Mouse (Mus musculus) liver, adult 2 months (tissue): ENCODE measurements around the gene Synpo2. TPM values are rescaled to one million over a fixed set of nuclear protein-coding genes. Genes with fewer than 3 reads are reported as not detected.

Experiments used
- DNase-seq: peaks from one replicate; pipeline ENCODE4 v3.0.0-alpha.2; 2011; ENCODE audit warnings: low read depth, low spot score; ENCODE audit errors: extremely low read depth
- H3K27ac ChIP-seq: fragments of 200-500 bp; replicated peaks from 2 replicates; pipeline ENCODE4 v1.5.1; 2012; ENCODE audit warnings: low read depth, mild to moderate bottlenecking, control low read depth, inconsistent platforms, low read length; ENCODE audit not compliant: insufficient read depth
- H3K27me3 ChIP-seq: fragments of 200-500 bp; 2 replicates; pipeline ENCODE4 v1.6.1; 2012; ENCODE audit warnings: mild to moderate bottlenecking, moderate library complexity, low read length, inconsistent platforms; ENCODE audit not compliant: control insufficient read depth, insufficient read depth
- H3K36me3 ChIP-seq: fragments of 200-500 bp; 2 replicates; pipeline ENCODE4 v1.6.1; 2012; ENCODE audit warnings: low read length, inconsistent platforms; ENCODE audit not compliant: control insufficient read depth, insufficient read depth
- H3K4me1 ChIP-seq: fragments of 200-500 bp; 2 replicates; pipeline ENCODE4 v1.6.1; 2011; ENCODE audit warnings: low read length; ENCODE audit not compliant: control insufficient read depth, insufficient read depth
- H3K4me3 ChIP-seq: fragments of 200-500 bp; 2 replicates; pipeline ENCODE4 v1.5.1; 2011; ENCODE audit warnings: low read depth, mild to moderate bottlenecking, control low read depth, low read length, moderate library complexity; ENCODE audit not compliant: insufficient read depth
- H3K79me2 ChIP-seq: fragments of 200-500 bp; 2 replicates; pipeline ENCODE4 v1.6.1; 2012; ENCODE audit warnings: inconsistent platforms, mild to moderate bottlenecking, low read length, moderate library complexity; ENCODE audit not compliant: control insufficient read depth, insufficient read depth
- H3K9ac ChIP-seq: fragments of 200-500 bp; 2 replicates; pipeline ENCODE4 v1.6.1; 2012; ENCODE audit warnings: low read depth, mild to moderate bottlenecking, control low read depth, inconsistent platforms, low read length
- CTCF ChIP-seq: fragments of 200-500 bp; IDR thresholded peaks from 2 replicates; pipeline ENCODE4 v1.5.1; 2011; ENCODE audit warnings: low read depth, low read length, control low read depth
- POLR2A ChIP-seq: fragments of 200-500 bp; IDR thresholded peaks from 2 replicates; pipeline ENCODE4 v1.6.1; 2011; ENCODE audit warnings: low read length, control low read depth; ENCODE audit not compliant: insufficient read depth; ENCODE audit errors: extremely low read depth
- WGBS: fragments of 180-500 bp; shearing (Covaris S2); methylation state at CpG from one replicate; pipeline ENCODE4 v1.1.7; 2018; 5-methylcytosine and 5-hydroxymethylcytosine counted together
- polyA plus RNA-seq: library from polyadenylated mRNA; depleted of rRNA; stranded (reverse); fragments of >200 nt; gene quantifications from 2 replicates; pipeline ENCODE4 v1.2.3, GENCODE M21; 2012
- total RNA-seq: library from RNA; depleted of rRNA; stranded (reverse); fragments of >200 nt; gene quantifications from 2 replicates; pipeline ENCODE4 v1.2.3, GENCODE M21; 2014

Gene Synpo2
- total and polyA plus RNA-seq, 2 experiments, result 0.06 to 0.37 TPM

GRCm38 (mm10) chr3:123088284-123088683, 147.7 kb downstream of the Synpo2 start:
- Histone ChIP-seq H3K9ac (no peak overlapping the region), H3K79me2 (no peaks in the 10 kb centered on the region), H3K27ac (no peak overlapping the region), H3K4me1 (no peaks in the 10 kb centered on the region; the same call in 1 of the 2 replicates), H3K27me3 (no peaks in the 10 kb centered on the region), H3K4me3 (no peak overlapping the region), H3K36me3 (no peaks in the 10 kb centered on the region)
- WGBS, result 28% methylated on average over 5 of the region's 5 CpGs
- TF ChIP-seq CTCF (no peak), POLR2A (no peak)
- peak; percentile 51 for DNase-seq

DNA sequence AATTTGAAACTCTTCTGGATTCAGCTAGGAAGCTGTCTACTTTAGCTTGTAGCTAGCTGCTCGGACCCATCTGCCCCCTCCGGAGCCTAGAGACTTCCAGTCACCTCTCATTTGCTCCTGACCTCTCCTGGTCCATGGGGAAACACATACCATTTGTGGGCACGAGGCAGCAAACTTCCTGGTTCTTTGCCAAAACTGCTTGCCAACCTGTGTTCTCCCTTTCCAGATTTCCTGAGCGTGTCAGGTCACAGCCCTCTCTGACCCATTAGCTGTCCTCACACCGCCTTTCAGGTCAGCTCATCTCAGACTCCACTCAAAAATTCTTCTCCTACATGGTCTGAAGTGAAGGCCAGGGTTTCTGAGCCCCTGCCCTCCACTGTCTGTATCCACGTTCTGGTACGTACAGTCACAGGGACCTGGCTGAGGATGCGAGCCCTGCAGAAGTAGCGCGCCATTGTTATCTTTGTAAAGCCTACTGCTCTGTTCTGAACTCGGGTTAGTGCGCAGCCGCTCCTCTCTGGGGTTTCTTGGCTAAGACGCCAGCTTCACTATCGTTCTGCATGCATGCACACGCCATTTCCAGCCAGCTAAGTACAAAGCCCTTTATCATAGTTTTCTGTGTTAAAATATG, 150.0 kb downstream of the Synpo2 start:
- H3K36me3 ChIP-seq, result no peaks in the 10 kb centered on the region
- no peak overlapping the region for H3K4me3 ChIP-seq
- DNase-seq, result peak; percentile 44
- WGBS, result 76% methylated on average over 16 of the region's 16 CpGs
- H3K79me2 ChIP-seq, result no peaks in the 10 kb centered on the region
- no peaks in the 10 kb centered on the region; the same call in 1 of the 2 replicates for H3K4me1 ChIP-seq
- TF ChIP-seq CTCF (no peak), POLR2A (no peak)
- no peaks in the 10 kb centered on the region for H3K27me3 ChIP-seq
- H3K9ac ChIP-seq, result no peak overlapping the region
- H3K27ac ChIP-seq, result no peak overlapping the region

GRCm38 (mm10) chr3:123081665-123082064, 154.3 kb downstream of the Synpo2 start:
- Histone ChIP-seq H3K27ac (no peak overlapping the region), H3K27me3 (no peaks in the 10 kb centered on the region), H3K36me3 (no peaks in the 10 kb centered on the region), H3K79me2 (no peaks in the 10 kb centered on the region), H3K9ac (no peak overlapping the region), H3K4me3 (no peak overlapping the region), H3K4me1 (no peaks in the 10 kb centered on the region)
- no peak for DNase-seq
- no peak for TF ChIP-seq POLR2A
- no peak for TF ChIP-seq CTCF
- WGBS, result 80% methylated on average over 3 of the region's 3 CpGs

GRCm38 (mm10) chr3:123080943-123081342, 155.0 kb downstream of the Synpo2 start:
- WGBS, result 72% methylated on average over 7 of the region's 7 CpGs

DNA sequence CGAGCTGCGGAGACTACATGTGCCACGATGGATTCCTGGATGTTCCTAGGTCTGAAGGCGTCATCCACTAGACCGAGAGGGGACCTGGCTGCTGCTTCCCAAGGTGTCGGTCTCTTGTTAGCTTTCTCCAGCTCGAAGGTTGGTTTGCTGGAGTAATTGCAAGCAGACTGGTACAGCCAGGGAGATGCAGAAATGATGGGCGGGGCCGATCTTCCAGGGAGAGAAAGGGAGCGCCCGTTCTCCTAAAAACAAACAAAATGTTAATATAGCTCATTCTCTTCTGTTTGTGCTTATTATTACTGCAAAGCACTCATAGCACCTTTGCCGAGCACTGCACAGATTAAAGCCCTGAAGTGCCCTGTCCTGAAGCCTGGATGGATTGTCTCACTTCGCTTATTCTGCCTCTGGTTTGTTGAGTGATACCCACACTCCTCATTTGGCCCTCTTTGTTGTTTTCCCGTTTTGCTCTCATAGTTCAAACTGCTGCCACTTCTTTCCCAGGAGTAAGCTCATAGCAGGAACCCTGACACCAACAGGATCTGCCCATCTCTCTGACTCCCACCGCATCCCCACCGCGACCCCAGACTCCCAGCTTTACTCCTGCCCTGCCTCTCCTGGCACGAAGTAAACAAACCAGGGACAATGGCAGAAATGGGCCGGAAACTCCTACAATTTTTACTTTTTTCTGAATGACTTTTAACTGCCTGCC, 155.8 kb downstream of the Synpo2 start:
- Histone ChIP-seq H3K9ac (no peak overlapping the region), H3K36me3 (no peaks in the 10 kb centered on the region), H3K4me3 (no peak overlapping the region), H3K4me1 (no peaks in the 10 kb centered on the region), H3K27me3 (no peaks in the 10 kb centered on the region), H3K79me2 (no peaks in the 10 kb centered on the region), H3K27ac (no peak overlapping the region)
- 76% methylated on average over 19 of the region's 19 CpGs for WGBS
- TF ChIP-seq CTCF (no peak), POLR2A (no peak)
- DNase-seq, result no peak

More at GRCm38 (mm10) chr3:123080943-123081342, 155.0 kb downstream of the Synpo2 start:
- no peaks in the 10 kb centered on the region for H3K36me3 ChIP-seq
- H3K79me2 ChIP-seq, result no peaks in the 10 kb centered on the region
- no peak overlapping the region for H3K9ac ChIP-seq
- no peak overlapping the region for H3K4me3 ChIP-seq
- H3K27ac ChIP-seq, result no peak overlapping the region
- no peaks in the 10 kb centered on the region for H3K27me3 ChIP-seq
- no peak for DNase-seq
- no peaks in the 10 kb centered on the region for H3K4me1 ChIP-seq
- TF ChIP-seq CTCF (no peak), POLR2A (no peak)

DNA sequence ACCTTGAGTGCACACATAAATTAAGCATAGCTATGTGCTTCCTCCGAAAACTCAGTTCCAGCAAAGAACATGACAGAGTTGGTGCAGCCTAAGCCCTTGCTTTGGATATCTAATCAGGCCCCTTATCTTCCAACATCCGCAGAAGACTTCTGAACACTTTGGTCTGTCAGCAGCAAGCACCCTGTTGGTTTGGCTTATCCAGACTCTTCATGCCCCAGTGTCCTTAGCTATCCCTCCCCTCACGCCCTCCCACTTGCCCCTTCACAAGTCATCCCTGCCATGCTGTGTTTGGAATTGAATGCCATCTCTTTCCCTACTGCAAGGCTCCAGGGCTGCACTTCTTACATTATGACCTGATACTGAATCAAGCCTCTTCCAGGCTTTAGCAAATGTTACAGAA, 160.2 kb downstream of the Synpo2 start:
- Histone ChIP-seq H3K27me3 (no peaks in the 10 kb centered on the region), H3K79me2 (no peaks in the 10 kb centered on the region), H3K36me3 (no peaks in the 10 kb centered on the region), H3K9ac (no peak overlapping the region), H3K4me3 (no peak overlapping the region), H3K27ac (no peak overlapping the region), H3K4me1 (no peaks in the 10 kb centered on the region)
- TF ChIP-seq CTCF, result no peak
- TF ChIP-seq POLR2A, result no peak
- 80% methylated on average over 3 of the region's 3 CpGs for WGBS
- no peak for DNase-seq
